Mouse (Mus musculus): ENCODE measurements around the gene Slc5a10.
A peak's percentile ranks its signal among the peaks of the same experiment; 100 is the strongest.
"Not testable (repeated sequence)": the region's sequence is repeated elsewhere in the genome, so short reads cannot be mapped to it uniquely, and the experiment has no call there.

The Slc5a10 gene

GRCm38 (mm10) chr11:61649626-61650025, 71.0 kb downstream of the Slc5a10 start:
- no peak for DNase-seq (ENCODE audit: low spot score in 2 of 2)

- DNase-seq (ENCODE audit: low spot score in 2 of 2): no peak
These were observed 71.5 kb downstream of the Slc5a10 start for GRCm38 (mm10) chr11:61649163-61649580.

GRCm38 (mm10) chr11:61648749-61649115, 71.9 kb downstream of the Slc5a10 start:
- peak in 1 of 2 experiments; percentile 12 for DNase-seq (ENCODE audit: low spot score in 2 of 2)

- peak in 1 of 2 experiments; percentile 7 for DNase-seq (ENCODE audit: low spot score in 2 of 2)
These were observed 72.5 kb downstream of the Slc5a10 start for GRCm38 (mm10) chr11:61647956-61648748.

GRCm38 (mm10) chr11:61647110-61647910, 73.3 kb downstream of the Slc5a10 start:
- peak in 1 of 2 experiments; percentile 8 for DNase-seq (ENCODE audit: low spot score in 2 of 2)

- no peak for DNase-seq (ENCODE audit: low spot score in 2 of 2)
These were observed 74.1 kb downstream of the Slc5a10 start for GRCm38 (mm10) chr11:61646499-61647039.

GRCm38 (mm10) chr11:61645357-61645857, 75.2 kb downstream of the Slc5a10 start:
- no peak for DNase-seq (ENCODE audit: low spot score in 2 of 2)

- no peak for DNase-seq (ENCODE audit: low spot score in 2 of 2)
These were observed 75.9 kb downstream of the Slc5a10 start for GRCm38 (mm10) chr11:61644576-61645326.

- no peak for DNase-seq (ENCODE audit: low spot score in 2 of 2)
These were observed 77.3 kb downstream of the Slc5a10 start for GRCm38 (mm10) chr11:61643184-61643961.

- DNase-seq (ENCODE audit: low spot score in 2 of 2): no peak
These were observed 78.5 kb downstream of the Slc5a10 start for GRCm38 (mm10) chr11:61642106-61642505.

DNA sequence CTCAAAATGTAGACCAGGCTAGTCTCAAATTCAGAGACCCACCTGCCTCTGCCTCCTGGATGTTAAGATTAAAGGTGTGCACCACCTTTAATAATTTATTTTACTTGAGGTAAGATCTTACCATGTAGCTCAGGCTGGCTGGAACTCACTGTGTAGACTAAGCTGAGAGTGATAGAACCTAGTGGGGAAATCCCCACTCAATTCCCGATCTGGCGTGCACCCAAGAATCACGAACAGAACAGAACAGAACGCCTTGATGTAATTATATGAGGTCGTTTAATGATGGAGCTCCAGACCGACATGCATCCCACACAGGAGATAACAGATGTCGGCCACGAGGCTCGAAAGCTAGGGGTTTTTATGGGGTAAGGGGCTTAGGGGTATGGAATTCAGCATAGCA, 80.0 kb downstream of the Slc5a10 start:
- not testable (repeated sequence) for DNase-seq (ENCODE audit: low spot score in 2 of 2)

GRCm38 (mm10) chr11:61639601-61640177, 80.9 kb downstream of the Slc5a10 start:
- DNase-seq (ENCODE audit: low spot score in 2 of 2): no peak

- peak in 1 of 2 experiments; percentile 60 for DNase-seq (ENCODE audit: low spot score in 2 of 2)
These were observed 81.7 kb downstream of the Slc5a10 start for GRCm38 (mm10) chr11:61638764-61639536.

- DNase-seq (ENCODE audit: low spot score in 2 of 2): no peak
These were observed 82.8 kb downstream of the Slc5a10 start for GRCm38 (mm10) chr11:61637856-61638255.

- no peak for DNase-seq (ENCODE audit: low spot score in 2 of 2)
These were observed 83.2 kb downstream of the Slc5a10 start for GRCm38 (mm10) chr11:61637413-61637812.

GRCm38 (mm10) chr11:61636309-61636708, 84.3 kb downstream of the Slc5a10 start:
- DNase-seq (ENCODE audit: low spot score in 2 of 2): not testable (repeated sequence)

- DNase-seq (ENCODE audit: low spot score in 2 of 2): peak in 1 of 2 experiments; percentile 58
These were observed 91.0 kb downstream of the Slc5a10 start for GRCm38 (mm10) chr11:61629621-61630020.

DNA sequence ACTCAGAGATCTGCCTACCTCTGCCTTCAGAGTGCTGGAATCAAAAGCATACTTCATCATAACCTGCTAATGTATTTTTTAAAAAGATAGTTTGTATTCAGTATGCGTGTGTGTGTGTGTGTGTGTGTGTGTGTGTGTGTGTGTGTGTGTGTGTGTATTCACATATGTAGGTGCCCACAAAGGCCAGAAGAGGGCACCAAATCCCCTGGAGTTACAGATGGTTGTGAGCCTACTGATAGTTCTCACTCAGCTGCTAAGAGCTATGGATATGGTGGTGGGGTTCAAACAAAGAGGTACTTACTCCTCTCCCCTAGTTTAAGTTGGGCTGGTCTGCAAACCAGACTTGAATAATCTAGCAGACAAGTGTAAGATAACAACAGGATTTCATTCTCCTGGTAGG, 94.1 kb downstream of the Slc5a10 start:
- no peak for DNase-seq (ENCODE audit: low spot score in 2 of 2)

DNA sequence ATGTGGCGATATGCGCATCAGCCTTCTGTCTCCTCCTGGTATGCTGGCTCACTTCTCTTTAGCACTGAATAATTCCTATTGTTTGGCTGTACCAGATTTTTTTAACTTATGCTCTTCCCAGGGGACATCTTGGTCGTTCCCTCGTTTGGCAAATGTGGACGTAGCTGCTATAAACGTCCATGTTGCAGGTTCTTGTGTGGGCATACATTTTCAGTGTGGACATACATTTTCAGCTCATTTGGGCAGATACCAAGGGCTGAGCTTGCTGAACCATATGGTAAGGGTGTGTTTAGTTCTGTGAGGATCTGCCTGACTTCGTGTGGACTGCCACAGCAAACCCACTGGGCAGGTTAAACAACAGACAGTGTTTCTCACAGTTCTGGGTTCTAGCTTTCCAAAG, 95.5 kb downstream of the Slc5a10 start:
- DNase-seq (ENCODE audit: low spot score in 2 of 2): no peak

Measured in spleen, postnatal 10 days (tissue).